Mouse (Mus musculus) hindbrain, embryonic 15.5 days (tissue): Measurements from ENCODE around the gene Rapgef4. TPM values are rescaled to one million over a fixed set of nuclear protein-coding genes. Genes with fewer than 3 reads are reported as not detected.

ENCODE experiments used
- ATAC-seq: fragments of 200-750 bp; cut with Nextera tagmentation; 2 replicates; pipeline ENCODE4 v1.8.0; 2017; ENCODE audit warnings: low read depth, moderate number of reproducible peaks, moderate TSS enrichment; ENCODE audit not compliant: low FRiP score
- H3K27ac ChIP-seq: fragments of 300-500 bp; sonication (generic); replicated peaks from 2 replicates; pipeline ENCODE4 v1.5.1; 2015; ENCODE audit warnings: mild to moderate bottlenecking, inconsistent platforms
- H3K27me3 ChIP-seq: fragments of 300-500 bp; sonication (generic); 2 replicates; pipeline ENCODE4 v1.6.1; 2015; ENCODE audit warnings: control low read depth, inconsistent platforms
- H3K36me3 ChIP-seq: fragments of 300-500 bp; sonication (generic); 2 replicates; pipeline ENCODE4 v1.6.1; 2015; ENCODE audit warnings: control low read depth, inconsistent platforms
- H3K4me1 ChIP-seq: fragments of 300-500 bp; sonication (generic); replicated peaks from 2 replicates; pipeline ENCODE4 v1.6.1; 2015; ENCODE audit warnings: control low read depth, inconsistent platforms
- H3K4me2 ChIP-seq: fragments of 300-500 bp; sonication (generic); 2 replicates; pipeline ENCODE4 v1.6.1; 2015; ENCODE audit warnings: moderate library complexity, mild to moderate bottlenecking, inconsistent platforms
- H3K4me3 ChIP-seq: fragments of 300-500 bp; sonication (generic); 2 replicates; pipeline ENCODE4 v1.5.1; 2015; ENCODE audit warnings: mild to moderate bottlenecking, inconsistent platforms
- H3K9ac ChIP-seq: fragments of 300-500 bp; sonication (generic); 2 replicates; pipeline ENCODE4 v1.6.1; 2015; ENCODE audit warnings: inconsistent platforms
- H3K9me3 ChIP-seq: fragments of 300-500 bp; sonication (generic); 2 replicates; pipeline ENCODE4 v1.6.1; 2016; ENCODE audit warnings: control low read depth, inconsistent platforms
- whole genome bisulfite sequencing: fragments of 180-500 bp; shearing (Covaris S2); methylation state at CpG from one replicate; pipeline ENCODE4 v1.1.7; 2015; 5-methylcytosine and 5-hydroxymethylcytosine counted together
- polyA plus RNA-seq: library from polyadenylated mRNA; unstranded; fragments of >200 nt; fragmentation: Nextera tagmentation; extraction: Ambion mirVana; gene quantifications from 2 replicates; pipeline ENCODE4 v1.2.1, GENCODE M21; 2015

Gene Rapgef4
- polyA plus RNA-seq, 1 experiment from 2014 or later = 34.2 TPM

GRCm38 (mm10) chr2:72038235-72038634, 57.2 kb downstream of the Rapgef4 start:
- no peak overlapping the region for H3K9ac ChIP-seq
- 0 out of 2 replicates have a peak overlapping the region, but pooled peaks have one; percentile 55 for H3K27ac ChIP-seq
- no peaks in the 10 kb centered on the region for H3K36me3 ChIP-seq
- peaks cover 16% of the 10 kb centered on the region for H3K4me1 ChIP-seq
- no peaks in the 10 kb centered on the region for H3K9me3 ChIP-seq
- H3K4me2 ChIP-seq = peak overlapping the region; percentile 38
- H3K4me3 ChIP-seq = no peak overlapping the region
- no peaks in the 10 kb centered on the region for H3K27me3 ChIP-seq
- ATAC-seq = peak; percentile 76; the same call in 1 of the 2 replicates
- WGBS = 13% methylated on average over 1 of the region's 1 CpGs

DNA sequence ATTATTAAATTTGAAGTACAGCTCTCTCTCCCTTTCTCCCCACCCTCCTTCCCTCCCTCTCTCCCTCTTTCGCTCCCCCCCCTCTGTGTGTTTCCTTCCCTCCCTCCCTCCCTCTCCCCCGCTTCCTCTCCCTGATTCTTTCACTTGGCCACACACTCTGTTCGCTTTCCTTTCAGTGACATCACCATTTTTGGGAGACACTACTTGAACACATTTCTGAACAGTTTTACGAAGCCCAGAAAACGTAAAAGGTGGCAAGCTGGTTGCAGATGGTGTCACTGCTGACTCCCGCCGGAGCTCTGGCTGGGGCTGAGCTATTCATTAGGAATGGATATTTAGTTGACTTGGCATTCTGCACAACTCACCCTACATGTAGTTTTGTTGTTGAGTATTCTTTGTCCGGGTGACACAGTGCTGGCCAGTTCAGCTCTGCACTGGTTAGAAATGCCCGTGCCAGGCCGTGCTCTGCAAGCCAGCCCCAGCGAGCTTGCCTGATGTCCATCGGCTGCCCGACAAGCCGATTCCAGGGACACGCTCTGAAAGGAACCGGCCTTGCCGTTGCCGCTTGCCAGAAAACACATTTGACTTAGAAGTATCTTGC, 57.7 kb downstream of the Rapgef4 start:
- peak overlapping the region; percentile 38 for H3K4me2 ChIP-seq
- ATAC-seq = peak; percentile 69

DNA sequence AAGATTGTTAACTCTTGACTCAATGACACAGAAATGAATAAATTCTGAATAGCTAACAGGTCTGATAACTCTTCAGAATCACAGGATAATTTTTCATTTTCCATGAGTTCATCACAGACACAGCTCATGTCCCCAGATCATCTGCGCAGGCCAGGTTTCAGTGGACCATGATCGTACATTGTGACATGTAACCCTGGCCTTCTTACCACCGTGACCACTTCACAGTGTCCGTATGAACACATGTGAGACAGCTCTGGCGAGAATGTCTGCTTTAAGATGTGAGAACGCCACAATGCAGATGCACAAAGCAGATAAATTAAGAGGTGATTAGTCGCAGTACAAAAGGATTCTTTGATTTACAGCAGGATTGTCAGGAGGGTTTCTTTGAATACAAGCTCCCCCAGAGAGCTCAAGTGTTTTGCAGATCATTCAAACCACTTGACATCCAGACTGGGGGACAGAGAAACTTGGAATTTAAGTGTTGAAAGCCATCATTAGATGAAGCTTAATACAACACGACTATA, 58.5 kb downstream of the Rapgef4 start:
- Histone ChIP-seq H3K27me3 (no peaks in the 10 kb centered on the region), H3K4me2 (no peak overlapping the region)
- 34% methylated on average over 8 of the region's 8 CpGs for WGBS

More for the DNA sequence above, 57.7 kb downstream of the Rapgef4 start:
- peaks cover 16% of the 10 kb centered on the region for H3K4me1 ChIP-seq
- H3K9ac ChIP-seq = no peak overlapping the region
- H3K27me3 ChIP-seq = no peaks in the 10 kb centered on the region
- no peak overlapping the region for H3K4me3 ChIP-seq
- 47% methylated on average over 18 of the region's 18 CpGs for WGBS
- H3K9me3 ChIP-seq = no peaks in the 10 kb centered on the region
- H3K27ac ChIP-seq = peak overlapping the region; percentile 55
- no peaks in the 10 kb centered on the region for H3K36me3 ChIP-seq

GRCm38 (mm10) chr2:72041087-72041486, 60.0 kb downstream of the Rapgef4 start:
- Histone ChIP-seq H3K4me1 (peaks cover 22% of the 10 kb centered on the region), H3K4me2 (no peak overlapping the region), H3K27me3 (no peaks in the 10 kb centered on the region), H3K4me3 (no peak overlapping the region), H3K27ac (no peak overlapping the region), H3K9ac (no peak overlapping the region), H3K9me3 (no peaks in the 10 kb centered on the region), H3K36me3 (no peaks in the 10 kb centered on the region)
- no peak for ATAC-seq
- WGBS = 93% methylated on average over 6 of the region's 6 CpGs

More for the DNA sequence above, 58.5 kb downstream of the Rapgef4 start:
- ATAC-seq = no peak
- Histone ChIP-seq H3K9ac (no peak overlapping the region), H3K4me1 (peaks cover 16% of the 10 kb centered on the region), H3K4me3 (no peak overlapping the region), H3K27ac (no peak overlapping the region), H3K9me3 (no peaks in the 10 kb centered on the region), H3K36me3 (no peaks in the 10 kb centered on the region)

DNA sequence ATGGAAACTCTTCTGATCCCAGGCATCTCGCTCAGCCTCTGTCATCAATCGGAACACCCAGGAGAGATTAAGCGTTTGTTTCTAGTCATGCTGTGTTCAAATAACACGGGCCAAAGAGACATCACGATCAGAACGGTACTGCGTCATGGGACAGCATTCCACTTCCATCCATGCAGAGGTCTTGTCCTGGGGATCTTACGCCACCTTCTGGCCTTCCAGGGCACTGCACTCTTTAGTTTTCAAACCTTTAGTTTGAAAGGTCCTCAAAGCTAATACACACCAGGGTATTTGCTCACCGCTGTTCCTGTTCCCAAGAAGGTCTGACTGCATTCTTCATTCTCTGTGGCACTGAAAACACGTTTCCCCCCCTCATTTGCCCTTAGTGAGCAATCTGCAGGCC, 61.1 kb downstream of the Rapgef4 start:
- Histone ChIP-seq H3K4me3 (no peak overlapping the region), H3K9ac (no peak overlapping the region), H3K4me1 (peaks cover 25% of the 10 kb centered on the region), H3K27me3 (no peaks in the 10 kb centered on the region), H3K4me2 (no peak overlapping the region), H3K36me3 (no peaks in the 10 kb centered on the region), H3K27ac (no peak overlapping the region), H3K9me3 (no peaks in the 10 kb centered on the region)
- 87% methylated on average over 10 of the region's 10 CpGs for WGBS
- ATAC-seq = no peak

DNA sequence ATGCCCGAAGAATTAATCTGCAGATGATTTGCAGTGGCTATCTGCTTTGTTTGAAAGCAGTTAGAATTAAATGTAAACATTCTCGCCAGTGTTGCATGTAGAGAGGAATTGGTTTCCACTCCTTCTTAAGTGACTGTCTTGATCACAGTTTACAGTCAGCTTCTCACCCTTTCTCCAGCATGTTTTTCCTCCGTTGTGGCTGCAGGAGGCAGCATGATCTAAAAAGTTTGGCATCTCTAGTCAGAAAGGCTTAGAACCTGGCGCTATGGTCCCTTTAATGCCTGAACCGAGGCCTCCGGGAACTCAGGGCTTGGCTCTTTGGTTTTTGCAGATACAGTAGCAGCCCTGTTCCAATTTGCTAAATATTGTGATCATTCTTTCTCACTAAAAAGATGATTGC, 63.2 kb downstream of the Rapgef4 start:
- Histone ChIP-seq H3K4me1 (peaks cover 16% of the 10 kb centered on the region), H3K4me2 (no peak overlapping the region), H3K4me3 (no peak overlapping the region), H3K36me3 (no peaks in the 10 kb centered on the region), H3K27ac (no peak overlapping the region), H3K9ac (no peak overlapping the region), H3K27me3 (no peaks in the 10 kb centered on the region), H3K9me3 (no peaks in the 10 kb centered on the region)
- 57% methylated on average over 6 of the region's 6 CpGs for WGBS
- no peak for ATAC-seq

- WGBS = 57% methylated on average over 8 of the region's 8 CpGs
- Histone ChIP-seq H3K27ac (no peak overlapping the region), H3K27me3 (no peaks in the 10 kb centered on the region), H3K4me3 (no peak overlapping the region), H3K9ac (no peak overlapping the region), H3K4me2 (no peak overlapping the region), H3K36me3 (no peaks in the 10 kb centered on the region), H3K9me3 (no peaks in the 10 kb centered on the region), H3K4me1 (peaks cover 9% of the 10 kb centered on the region)
- ATAC-seq = no peak
Measured at GRCm38 (mm10) chr2:72045024-72045423, 64.0 kb downstream of the Rapgef4 start.

DNA sequence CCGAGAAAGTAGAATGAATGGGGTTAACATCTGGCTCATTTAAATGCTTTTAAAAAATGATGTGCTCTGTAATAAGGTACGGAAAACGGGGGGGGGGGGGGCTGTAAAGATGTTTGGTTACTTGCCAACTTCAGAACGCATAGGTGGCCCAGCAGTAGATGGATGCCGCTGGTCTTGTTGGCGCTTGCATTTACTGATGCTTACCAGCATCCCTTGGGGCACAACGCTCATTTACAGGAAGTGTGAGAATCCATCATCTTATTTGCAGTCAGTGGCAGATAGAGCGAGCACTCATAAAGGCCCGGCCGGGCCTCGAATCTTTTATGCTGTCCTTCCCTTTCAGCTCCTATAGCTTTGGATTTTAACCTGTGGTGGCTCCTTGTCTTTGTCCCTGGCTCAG, 64.6 kb downstream of the Rapgef4 start:
- ATAC-seq = no peak; the same call in 1 of the 2 replicates
- H3K4me2 ChIP-seq = no peak overlapping the region
- H3K27me3 ChIP-seq = no peaks in the 10 kb centered on the region
- no peaks in the 10 kb centered on the region for H3K36me3 ChIP-seq
- H3K4me3 ChIP-seq = no peak overlapping the region
- H3K9ac ChIP-seq = no peak overlapping the region
- no peaks in the 10 kb centered on the region for H3K9me3 ChIP-seq
- H3K4me1 ChIP-seq = peaks cover 9% of the 10 kb centered on the region
- 43% methylated on average over 11 of the region's 11 CpGs for WGBS
- no peak overlapping the region for H3K27ac ChIP-seq

GRCm38 (mm10) chr2:72050451-72050850, 69.4 kb downstream of the Rapgef4 start:
- Histone ChIP-seq H3K4me2 (no peak overlapping the region), H3K27ac (no peak overlapping the region), H3K36me3 (no peaks in the 10 kb centered on the region), H3K4me3 (no peak overlapping the region), H3K9ac (no peak overlapping the region), H3K27me3 (no peaks in the 10 kb centered on the region), H3K4me1 (peaks cover 11% of the 10 kb centered on the region), H3K9me3 (no peaks in the 10 kb centered on the region)
- no peak for ATAC-seq
- 59% methylated on average over 7 of the region's 7 CpGs for WGBS

DNA sequence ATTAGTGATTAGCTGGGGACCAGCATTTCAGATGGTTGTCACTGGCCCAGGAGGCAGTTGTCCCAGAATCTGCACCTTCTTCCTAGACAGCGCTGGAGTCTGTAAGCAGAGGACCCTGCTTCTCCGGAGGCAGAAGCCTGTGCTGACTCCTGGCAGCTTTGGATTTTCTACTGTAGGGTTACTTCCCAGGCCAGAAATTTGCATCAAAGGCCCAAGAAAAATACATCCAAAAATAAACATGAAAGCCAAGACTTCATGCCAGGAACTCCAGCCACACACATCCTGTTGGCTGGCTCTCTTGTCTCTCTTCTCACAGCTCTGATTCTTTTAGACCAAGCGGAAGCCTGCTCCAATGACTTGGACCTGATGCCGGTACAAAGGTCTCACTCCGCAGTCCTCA, 73.2 kb downstream of the Rapgef4 start:
- Histone ChIP-seq H3K9me3 (no peaks in the 10 kb centered on the region), H3K27me3 (no peaks in the 10 kb centered on the region), H3K27ac (no peak overlapping the region), H3K4me1 (0 out of 2 replicates have a peak, but pooled peaks cover 5% of the 10 kb centered on the region), H3K4me3 (no peak overlapping the region), H3K4me2 (no peak overlapping the region), H3K9ac (no peak overlapping the region), H3K36me3 (no peaks in the 10 kb centered on the region)
- WGBS = 77% methylated on average over 5 of the region's 5 CpGs
- ATAC-seq = no peak

DNA sequence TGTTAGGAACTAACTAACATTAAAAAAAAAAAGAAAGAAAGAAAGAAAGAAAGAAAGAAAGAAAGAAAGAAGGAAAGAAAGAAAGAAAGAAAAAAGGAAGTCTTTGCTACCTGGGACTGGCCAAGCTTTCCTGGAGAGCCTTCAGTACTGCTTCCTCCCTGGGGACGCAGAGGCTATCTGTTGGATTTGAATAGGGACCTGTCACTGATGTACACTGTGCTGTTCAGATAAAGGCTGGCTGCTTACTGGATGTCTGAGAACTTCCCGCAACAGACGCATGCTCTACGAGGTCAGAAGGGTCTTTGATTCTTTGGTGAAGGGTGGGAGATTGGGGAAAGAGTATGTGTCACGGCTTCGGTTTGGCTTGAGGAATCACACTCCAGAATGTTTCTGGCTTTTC, 73.7 kb downstream of the Rapgef4 start:
- ATAC-seq = no peak
- Histone ChIP-seq H3K4me1 (0 out of 2 replicates have a peak, but pooled peaks cover 5% of the 10 kb centered on the region), H3K27ac (no peak overlapping the region), H3K4me3 (peak overlapping the region; percentile 1; the same call in 1 of the 2 replicates), H3K9me3 (no peaks in the 10 kb centered on the region), H3K4me2 (no peak overlapping the region), H3K36me3 (no peaks in the 10 kb centered on the region), H3K9ac (no peak overlapping the region), H3K27me3 (no peaks in the 10 kb centered on the region)
- WGBS = 72% methylated on average over 6 of the region's 6 CpGs

DNA sequence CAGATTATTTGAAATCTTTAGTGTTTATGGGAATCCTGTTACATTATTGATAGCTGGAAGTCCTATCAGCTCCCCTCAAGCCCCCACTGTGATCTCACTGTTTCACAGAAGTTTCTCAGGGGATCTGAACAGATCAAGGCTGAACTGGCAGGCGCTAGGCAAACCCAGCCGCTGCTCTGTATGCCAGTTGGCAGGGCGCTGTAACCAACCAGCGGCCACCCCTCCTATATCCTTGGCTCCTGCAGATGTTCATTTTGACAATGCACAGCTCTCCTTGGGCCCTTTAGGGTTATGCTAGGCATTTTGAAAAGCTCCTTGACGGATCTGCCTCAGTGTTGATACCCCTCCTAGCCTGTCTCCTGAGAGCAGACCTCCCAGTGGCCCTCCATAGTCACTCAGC, 74.4 kb downstream of the Rapgef4 start:
- Histone ChIP-seq H3K27ac (no peak overlapping the region; the same call in 1 of the 2 replicates), H3K27me3 (no peaks in the 10 kb centered on the region), H3K4me2 (peak overlapping the region; percentile 29; the same call in 1 of the 2 replicates), H3K4me1 (0 out of 2 replicates have a peak, but pooled peaks cover 5% of the 10 kb centered on the region), H3K36me3 (no peaks in the 10 kb centered on the region), H3K9ac (no peak overlapping the region), H3K4me3 (peak overlapping the region; percentile 9; the same call in 1 of the 2 replicates), H3K9me3 (no peaks in the 10 kb centered on the region)
- WGBS = 63% methylated on average over 5 of the region's 5 CpGs
- no peak for ATAC-seq
